Mouse (Mus musculus) thymus, adult 2 months (tissue): ENCODE measurements around the gene Wnt11.

Source experiments
- CTCF ChIP-seq: fragments of 200-500 bp; IDR thresholded peaks from 2 replicates; pipeline ENCODE4 v1.5.1; 2012; ENCODE audit warnings: mild to moderate bottlenecking, control low read depth, low read length, moderate library complexity, borderline replicate concordance; ENCODE audit not compliant: control insufficient read depth, poor library complexity, insufficient read depth; ENCODE audit errors: extremely low read depth
- POLR2A ChIP-seq: fragments of 200-500 bp; IDR thresholded peaks from 2 replicates; pipeline ENCODE4 v1.6.1; 2012; ENCODE audit warnings: mild to moderate bottlenecking, low read length, control low read depth, moderate library complexity; ENCODE audit not compliant: control insufficient read depth, poor library complexity, insufficient read depth; ENCODE audit errors: extremely low read depth

DNA sequence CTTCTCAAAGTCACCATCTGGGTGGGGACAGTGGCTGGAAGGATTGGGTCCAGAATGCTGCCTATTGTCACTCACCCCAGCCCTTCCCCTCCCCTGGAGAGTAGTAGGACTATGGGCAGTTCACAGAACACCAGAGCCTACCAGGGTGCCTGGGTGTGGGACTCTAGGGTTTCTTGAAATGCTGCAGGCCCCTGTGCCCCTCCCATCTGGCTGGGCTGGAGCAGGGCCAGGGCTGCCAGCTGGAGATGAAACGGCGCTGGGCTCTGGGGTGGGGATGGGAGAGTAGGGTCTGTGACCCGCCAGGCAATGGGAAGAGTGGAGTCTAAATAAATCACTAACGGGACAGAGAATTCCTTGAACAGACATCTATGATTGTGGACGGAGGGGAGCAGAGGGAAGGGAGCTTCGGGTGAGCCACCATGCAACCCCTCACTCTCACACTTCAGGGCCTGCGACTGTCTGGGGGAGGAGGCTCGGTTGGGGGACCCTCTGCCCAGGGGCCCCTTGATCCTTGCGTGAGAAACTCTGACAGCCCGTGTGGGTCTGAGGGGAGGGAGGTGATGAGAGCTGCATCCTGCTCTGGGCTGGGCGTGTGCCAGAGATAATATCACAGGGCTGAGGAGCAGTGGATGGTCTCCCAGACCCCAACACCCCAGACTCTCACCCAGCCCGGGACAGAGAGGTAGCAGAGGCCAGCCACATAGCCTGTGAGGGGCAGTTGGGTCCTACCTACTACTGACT is 32.3 kb downstream of the Wnt11 start:
- TF ChIP-seq CTCF (no peak), POLR2A (no peak)
